Mouse (Mus musculus): ENCODE measurements at regions not wholly inside any gene's neighbourhood (a gene's known extent, or its start where the extent isn't known, plus 50 kb on each side); places are given as distances from the start of the nearest gene placed in this dataset.

GRCm38 (mm10) chr3:40058281-40058680 lies 472.8 kb upstream of the Intu start:
- TF ChIP-seq CTCF (conservative IDR thresholded peaks at IDR 0.05 in 1 of 2, IDR thresholded peaks at IDR 0.05 in 1 of 2; ENCODE audit: low read depth in 2 of 2, low read length in 2 of 2) (no peak), PAX5 (IDR thresholded peaks at IDR 0.05; ENCODE audit: low read length) (no peak), EP300 (IDR thresholded peaks at IDR 0.05; ENCODE audit: low read length) (no peak), MAFK (IDR thresholded peaks at IDR 0.05; ENCODE audit: insufficient replicate concordance, low read length) (no peak), USF2 (conservative IDR thresholded peaks at IDR 0.05; ENCODE audit: low read depth, low read length) (no peak), ELF1 (IDR thresholded peaks at IDR 0.05; ENCODE audit: low read depth, low read length) (no peak), IRF4 (IDR thresholded peaks at IDR 0.05; ENCODE audit: low read depth, low read length) (no peak), ZKSCAN1 (IDR thresholded peaks at IDR 0.05; ENCODE audit: borderline replicate concordance, low read depth, low read length) (no peak), POLR2A (IDR thresholded peaks at IDR 0.05; ENCODE audit: low read depth, low read length) (no peak; the same call in 1 of the 2 replicates)
